Mouse (Mus musculus) cerebellum, postnatal 10 days (tissue): ENCODE measurements at regions not wholly inside any gene's neighbourhood (a gene's known extent, or its start where the extent isn't known, plus 50 kb on each side); places are given as distances from the start of the nearest gene placed in this dataset.

ENCODE experiments used
- DNase-seq, 2 experiments: peaks; one replicate each; pipeline ENCODE4 v3.0.0; 2021; ENCODE audit warnings: mixed read lengths in 2 of 2

DNA sequence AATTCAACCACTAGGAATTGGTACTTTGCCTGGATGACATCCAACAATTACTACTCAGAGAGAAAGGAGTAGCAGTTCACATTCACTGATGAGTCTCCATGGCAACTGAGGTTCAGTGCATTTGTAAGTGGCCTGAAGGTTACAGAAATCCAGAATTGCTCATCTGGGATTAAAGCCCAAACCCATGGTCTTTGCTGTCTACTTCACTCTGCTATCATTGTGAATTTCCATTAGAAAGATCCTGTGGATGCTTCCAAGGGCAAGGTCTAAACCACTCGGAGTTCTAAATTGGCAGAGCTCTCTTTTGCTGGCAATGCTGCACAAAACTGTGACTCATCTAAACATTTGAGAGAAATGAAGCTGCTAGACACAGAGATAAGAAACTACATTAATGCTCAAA is 319.9 kb upstream of the Tbl1x start:
- DNase-seq, result no peak

DNA sequence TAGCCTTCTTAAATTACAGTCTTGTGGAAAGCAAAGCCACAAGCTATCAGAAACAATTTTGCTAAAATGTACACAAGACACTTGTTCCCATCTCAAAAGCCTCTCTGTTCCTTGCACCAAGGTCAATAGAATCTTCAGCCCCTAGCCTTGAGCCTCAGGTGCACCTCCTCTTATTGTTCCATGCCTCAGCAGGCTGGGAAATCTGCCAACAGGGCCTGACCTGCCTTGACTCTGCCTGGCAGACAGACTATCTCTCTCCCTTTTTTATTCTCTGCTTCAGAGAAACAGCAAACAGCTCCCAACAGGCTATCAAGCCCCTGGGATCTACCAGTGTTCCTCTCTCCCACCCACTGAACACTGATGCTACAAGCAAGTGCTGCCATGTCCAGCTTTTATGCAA is 302.1 kb upstream of the Tbl1x start:
- DNase-seq, result peak; percentile 12 to 25

DNA sequence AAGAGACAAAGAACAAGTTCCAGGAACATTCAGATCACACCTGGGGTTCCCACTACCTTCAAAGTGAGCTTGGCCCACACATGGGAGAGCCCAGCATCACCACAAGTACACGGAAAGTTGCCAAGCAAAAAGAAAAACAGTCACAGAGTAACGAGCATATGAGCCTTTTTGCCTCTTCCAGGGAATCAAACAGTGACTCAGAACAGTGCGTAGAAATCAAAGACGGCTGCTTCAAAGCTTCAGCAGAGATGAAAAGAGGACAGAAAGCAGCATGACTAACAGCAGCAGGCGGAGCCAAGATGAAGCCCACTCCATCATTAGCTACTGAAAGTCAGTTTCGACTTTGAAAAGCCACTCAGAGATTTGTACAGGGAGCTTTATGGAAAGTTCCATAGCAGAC is 291.5 kb upstream of the Tbl1x start:
- DNase-seq, result no peak
